Mouse (Mus musculus) forebrain, embryonic 12.5 days (tissue): ENCODE results near the gene Aff1. TPM values are rescaled to one million over a fixed set of nuclear protein-coding genes. Genes with fewer than 3 reads are reported as not detected.

ENCODE experiments used
- ATAC-seq: fragments of 200-750 bp; cut with Nextera tagmentation; 2 replicates; pipeline ENCODE4 v1.8.0; 2017; ENCODE audit warnings: moderate TSS enrichment; ENCODE audit not compliant: low FRiP score
- H3K27ac ChIP-seq: fragments of 300-500 bp; sonication (generic); 2 replicates; pipeline ENCODE4 v1.5.1; 2016; ENCODE audit warnings: mild to moderate bottlenecking
- H3K27me3 ChIP-seq: fragments of 300-500 bp; sonication (generic); 2 replicates; pipeline ENCODE4 v1.6.1; 2016; ENCODE audit warnings: mild to moderate bottlenecking
- H3K36me3 ChIP-seq: fragments of 300-500 bp; sonication (generic); replicated peaks from 2 replicates; pipeline ENCODE4 v1.6.1; 2016; ENCODE audit warnings: mild to moderate bottlenecking
- H3K4me1 ChIP-seq: fragments of 300-500 bp; sonication (generic); 2 replicates; pipeline ENCODE4 v1.6.1; 2016
- H3K4me2 ChIP-seq: fragments of 300-500 bp; sonication (generic); 2 replicates; pipeline ENCODE4 v1.6.1; 2016; ENCODE audit warnings: mild to moderate bottlenecking, moderate library complexity
- H3K4me3 ChIP-seq: fragments of 300-500 bp; sonication (generic); replicated peaks from 2 replicates; pipeline ENCODE4 v1.5.1; 2016; ENCODE audit warnings: mild to moderate bottlenecking
- H3K9ac ChIP-seq: fragments of 300-500 bp; sonication (generic); 2 replicates; pipeline ENCODE4 v1.6.1; 2016; ENCODE audit warnings: mild to moderate bottlenecking
- H3K9me3 ChIP-seq: fragments of 300-500 bp; sonication (generic); 2 replicates; pipeline ENCODE4 v1.6.1; 2016
- whole genome bisulfite sequencing: fragments of 180-500 bp; shearing (Covaris S2); methylation state at CpG from one replicate; pipeline ENCODE4 v1.1.7; 2016; 5-methylcytosine and 5-hydroxymethylcytosine counted together
- polyA plus RNA-seq: library from polyadenylated mRNA; unstranded; fragments of >200 nt; fragmentation: Nextera tagmentation; extraction: Ambion mirVana; gene quantifications from 2 replicates; pipeline ENCODE4 v1.2.1, GENCODE M21; 2016

The Aff1 gene
- polyA plus RNA-seq, 1 experiment from 2014 or later: 3.7 TPM

DNA sequence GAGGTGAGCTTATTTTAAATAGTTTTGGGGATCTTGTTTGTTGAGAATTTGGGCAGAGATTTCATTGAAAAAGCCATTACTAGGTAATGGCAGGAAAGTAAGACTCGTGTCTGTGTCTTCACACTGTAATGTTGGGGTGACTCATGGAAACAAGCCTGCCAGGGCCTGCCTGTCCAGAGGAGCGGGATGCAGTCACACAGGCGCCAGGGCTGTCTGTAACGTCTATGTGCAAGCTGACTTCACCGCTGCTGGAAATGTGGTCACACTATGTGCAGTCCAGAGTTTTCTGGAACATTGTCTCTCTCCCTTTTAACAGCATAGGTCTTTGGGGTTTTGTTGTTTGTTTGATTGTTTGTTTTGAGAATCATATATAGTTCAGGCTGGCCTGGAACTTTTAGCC, 130.8 kb downstream of the Aff1 start:
- Histone ChIP-seq H3K27me3 (no peaks in the 10 kb centered on the region), H3K4me2 (no peak overlapping the region), H3K27ac (no peak overlapping the region), H3K36me3 (no peaks in the 10 kb centered on the region), H3K9ac (no peak overlapping the region), H3K4me3 (no peak overlapping the region), H3K9me3 (no peaks in the 10 kb centered on the region), H3K4me1 (no peaks in the 10 kb centered on the region)
- 91% methylated on average over 5 of the region's 5 CpGs for WGBS
- ATAC-seq: no peak

GRCm38 (mm10) chr5:103828304-103828703, 136.1 kb downstream of the Aff1 start:
- Histone ChIP-seq H3K36me3 (no peaks in the 10 kb centered on the region), H3K4me1 (no peaks in the 10 kb centered on the region), H3K9me3 (no peaks in the 10 kb centered on the region), H3K4me3 (no peak overlapping the region), H3K9ac (no peak overlapping the region), H3K4me2 (no peak overlapping the region), H3K27me3 (no peaks in the 10 kb centered on the region), H3K27ac (no peak overlapping the region)
- WGBS: 87% methylated on average over 21 of the region's 21 CpGs
- no peak for ATAC-seq

DNA sequence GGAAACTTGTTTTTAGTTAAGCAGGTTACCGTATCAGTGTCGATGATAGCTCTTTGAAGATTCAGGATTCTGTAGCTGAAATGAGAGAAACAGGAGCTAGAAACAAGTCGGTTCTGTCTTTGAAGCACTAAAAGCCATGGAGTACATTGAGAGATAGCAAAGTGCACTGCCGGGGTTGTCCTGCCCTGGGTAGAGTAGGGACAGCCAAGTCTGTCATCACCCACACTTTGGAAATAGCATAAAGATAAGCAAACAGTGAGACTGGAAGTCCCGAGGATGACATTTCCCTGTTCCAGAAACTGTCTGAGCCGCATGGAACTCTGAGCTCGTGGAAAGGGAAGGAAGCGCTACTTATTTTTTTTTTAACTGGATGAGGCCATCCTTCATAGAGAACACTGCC, 136.6 kb downstream of the Aff1 start:
- no peak overlapping the region for H3K4me3 ChIP-seq
- H3K4me1 ChIP-seq: no peaks in the 10 kb centered on the region
- ATAC-seq: no peak
- no peak overlapping the region for H3K9ac ChIP-seq
- no peak overlapping the region for H3K27ac ChIP-seq
- H3K27me3 ChIP-seq: no peaks in the 10 kb centered on the region
- no peak overlapping the region for H3K4me2 ChIP-seq
- no peaks in the 10 kb centered on the region for H3K9me3 ChIP-seq
- peaks cover 3% of the 10 kb centered on the region; the same call in 1 of the 2 replicates for H3K36me3 ChIP-seq
- WGBS: 85% methylated on average over 8 of the region's 8 CpGs

- Histone ChIP-seq H3K36me3 (peaks cover 5% of the 10 kb centered on the region; the same call in 1 of the 2 replicates), H3K9me3 (no peaks in the 10 kb centered on the region), H3K4me2 (no peak overlapping the region), H3K27ac (no peak overlapping the region), H3K27me3 (no peaks in the 10 kb centered on the region), H3K4me3 (no peak overlapping the region), H3K9ac (no peak overlapping the region), H3K4me1 (no peaks in the 10 kb centered on the region)
- no peak for ATAC-seq
- WGBS: 66% methylated on average over 12 of the region's 12 CpGs
Measured at GRCm38 (mm10) chr5:103829158-103829557, 137.0 kb downstream of the Aff1 start.

DNA sequence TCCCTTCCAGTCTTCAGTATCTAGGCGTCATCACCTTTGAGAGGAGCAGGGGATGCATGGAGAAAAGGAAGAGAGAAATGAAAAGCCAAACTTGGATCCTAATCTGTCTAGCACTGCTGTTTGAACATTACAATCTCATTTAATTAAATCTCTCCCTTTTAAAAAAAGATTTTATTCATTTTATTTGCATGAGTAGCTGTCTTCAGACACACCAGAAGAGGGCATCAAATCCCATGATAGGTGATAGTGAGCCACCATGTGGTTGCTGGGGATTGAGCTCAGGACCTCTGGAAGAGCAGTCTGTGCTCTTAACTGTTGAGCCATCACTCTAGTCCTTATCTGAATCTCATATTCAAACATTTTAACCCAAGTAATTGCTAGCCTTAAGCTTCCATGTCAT, 138.7 kb downstream of the Aff1 start:
- 95% methylated on average over 1 of the region's 1 CpGs for WGBS
- Histone ChIP-seq H3K9me3 (no peaks in the 10 kb centered on the region), H3K27ac (no peak overlapping the region), H3K27me3 (no peaks in the 10 kb centered on the region), H3K36me3 (peaks cover 5% of the 10 kb centered on the region; the same call in 1 of the 2 replicates), H3K9ac (no peak overlapping the region), H3K4me2 (no peak overlapping the region), H3K4me3 (no peak overlapping the region), H3K4me1 (no peaks in the 10 kb centered on the region)
- ATAC-seq: no peak

DNA sequence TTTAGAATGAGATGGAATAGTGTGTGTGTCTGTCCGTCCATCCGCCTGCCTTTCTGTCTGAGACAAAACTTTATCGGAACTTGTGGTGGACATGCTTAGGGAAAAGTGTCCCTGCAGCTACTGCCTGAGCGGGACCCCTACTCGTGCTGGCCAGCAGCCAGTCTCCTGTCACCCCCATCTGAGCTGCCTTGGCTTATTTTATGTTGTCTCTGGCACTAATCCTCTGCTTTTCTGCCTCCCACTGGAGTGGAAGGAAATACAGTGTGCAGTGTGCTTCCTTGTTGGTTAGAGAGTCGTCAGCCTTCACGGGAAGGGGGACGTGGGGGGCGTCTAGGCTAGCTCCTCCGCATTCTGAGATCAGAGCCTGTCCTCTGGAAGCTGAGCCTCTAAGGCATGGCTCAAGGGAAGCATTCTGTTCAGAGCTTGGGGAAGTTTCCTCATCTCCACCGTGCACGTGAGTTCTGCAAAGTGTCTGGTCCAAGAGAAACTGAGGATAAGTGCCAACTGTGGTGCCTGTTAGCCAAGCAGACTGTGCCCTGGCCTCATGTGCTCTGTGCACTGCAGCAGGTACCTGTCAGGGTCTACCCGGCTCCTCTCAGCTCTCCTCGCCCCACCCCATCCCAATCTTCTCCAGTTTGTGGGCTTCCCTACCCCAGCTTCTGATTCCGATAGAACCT, 143.4 kb downstream of the Aff1 start:
- no peak overlapping the region for H3K9ac ChIP-seq
- no peaks in the 10 kb centered on the region for H3K4me1 ChIP-seq
- no peaks in the 10 kb centered on the region for H3K27me3 ChIP-seq
- H3K4me2 ChIP-seq: no peak overlapping the region
- 89% methylated on average over 15 of the region's 15 CpGs for WGBS
- no peaks in the 10 kb centered on the region for H3K9me3 ChIP-seq
- 0 out of 2 replicates have a peak overlapping the region, but pooled peaks have one; percentile 25 for H3K27ac ChIP-seq
- H3K36me3 ChIP-seq: peaks cover 5% of the 10 kb centered on the region; the same call in 1 of the 2 replicates
- ATAC-seq: no peak
- no peak overlapping the region for H3K4me3 ChIP-seq

DNA sequence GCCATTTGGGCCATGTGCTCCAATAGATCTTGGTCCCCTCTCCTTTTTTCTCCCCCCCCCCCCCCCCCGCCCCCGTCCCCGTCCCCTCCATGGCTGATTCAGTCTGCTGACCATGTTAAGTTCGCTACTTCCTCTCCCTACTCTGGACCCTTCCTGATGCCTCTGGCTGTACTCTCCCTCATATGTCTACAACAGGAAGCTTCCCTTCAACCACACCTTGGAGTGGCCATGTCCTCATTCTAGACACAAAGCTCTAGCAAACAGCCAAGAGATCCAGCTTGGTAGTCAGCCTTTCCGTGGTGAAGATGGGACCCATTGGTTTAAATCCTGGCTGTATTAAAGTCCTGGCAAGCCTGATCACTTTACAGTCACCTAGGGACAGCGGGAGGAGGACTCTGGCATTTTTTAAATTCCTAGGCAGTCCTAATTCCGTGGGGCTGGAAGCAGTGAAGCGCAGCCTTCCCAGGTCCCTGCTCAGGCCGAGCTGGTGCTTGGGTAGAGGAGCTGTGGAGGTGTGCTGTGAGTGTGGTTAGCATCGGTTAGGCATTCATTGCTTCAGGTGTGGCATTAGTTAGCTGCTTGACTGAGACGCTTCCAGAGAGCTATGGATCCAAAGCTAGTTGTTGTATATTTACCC, 144.1 kb downstream of the Aff1 start:
- Histone ChIP-seq H3K4me3 (no peak overlapping the region), H3K27ac (no peak overlapping the region), H3K4me1 (no peaks in the 10 kb centered on the region), H3K9ac (no peak overlapping the region), H3K4me2 (no peak overlapping the region), H3K36me3 (peaks cover 5% of the 10 kb centered on the region; the same call in 1 of the 2 replicates), H3K27me3 (no peaks in the 10 kb centered on the region), H3K9me3 (no peaks in the 10 kb centered on the region)
- 73% methylated on average over 10 of the region's 11 CpGs for WGBS
- no peak for ATAC-seq

DNA sequence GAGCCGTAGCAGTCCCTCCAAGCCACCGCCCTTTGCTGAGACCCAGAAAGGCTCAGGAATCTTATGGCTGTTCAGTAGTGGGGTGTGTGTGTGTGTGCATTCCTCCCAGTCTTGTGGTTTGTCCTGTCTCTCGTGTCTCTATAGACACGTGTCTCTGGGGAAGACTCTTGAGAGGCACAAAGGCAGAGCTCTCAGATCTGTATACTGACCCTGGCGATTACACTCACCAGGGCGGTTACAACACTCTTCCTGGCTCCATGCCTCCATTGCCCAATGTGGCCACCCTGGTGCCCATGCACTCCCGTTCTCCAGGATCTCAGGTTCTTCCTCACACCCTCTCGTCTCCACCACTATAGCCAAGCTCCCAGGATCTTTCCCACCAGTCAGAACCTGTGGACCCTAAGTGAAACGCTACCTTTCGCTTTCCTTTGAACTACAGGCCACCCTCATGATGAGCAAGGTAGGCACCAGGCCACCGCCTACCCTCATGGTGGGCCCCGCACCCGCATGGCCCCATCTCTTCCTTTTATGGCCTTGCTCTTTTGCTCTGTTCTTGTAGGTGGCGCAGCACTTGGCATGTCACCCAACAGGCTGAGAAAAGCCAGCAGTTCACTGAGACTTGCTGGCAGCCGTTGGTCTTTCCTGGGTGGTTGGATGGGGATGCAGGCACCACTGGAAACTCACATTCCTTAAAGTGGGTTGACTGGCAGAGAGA, 146.5 kb downstream of the Aff1 start:
- no peaks in the 10 kb centered on the region for H3K9me3 ChIP-seq
- H3K36me3 ChIP-seq: peaks cover 9% of the 10 kb centered on the region; the same call in 1 of the 2 replicates
- no peaks in the 10 kb centered on the region for H3K4me1 ChIP-seq
- H3K4me2 ChIP-seq: no peak overlapping the region
- H3K27ac ChIP-seq: no peak overlapping the region
- ATAC-seq: no peak
- WGBS: 95% methylated on average over 15 of the region's 15 CpGs
- no peak overlapping the region for H3K9ac ChIP-seq
- no peaks in the 10 kb centered on the region; the same call in 1 of the 2 replicates for H3K27me3 ChIP-seq
- H3K4me3 ChIP-seq: no peak overlapping the region

DNA sequence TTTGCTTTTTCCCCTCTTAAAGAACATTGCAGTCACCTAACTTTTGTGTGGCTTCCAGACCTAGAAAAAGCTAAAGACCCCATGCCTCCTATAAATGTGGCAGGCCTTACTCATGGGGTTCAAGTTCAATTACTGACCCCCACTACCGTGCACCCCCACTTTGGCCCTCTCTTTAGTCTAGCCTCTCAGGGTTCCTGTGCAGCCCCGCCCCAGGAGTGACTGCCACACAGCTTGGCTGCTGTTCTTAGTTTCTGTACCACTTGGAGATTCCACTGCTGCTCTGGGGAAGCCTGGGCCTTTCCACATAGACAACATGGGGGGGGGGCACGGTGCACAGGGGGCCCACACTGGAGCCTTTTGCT, 147.1 kb downstream of the Aff1 start:
- Histone ChIP-seq H3K4me3 (no peak overlapping the region), H3K27me3 (no peaks in the 10 kb centered on the region; the same call in 1 of the 2 replicates), H3K9me3 (no peaks in the 10 kb centered on the region), H3K9ac (no peak overlapping the region), H3K27ac (no peak overlapping the region), H3K4me2 (no peak overlapping the region), H3K36me3 (peaks cover 7% of the 10 kb centered on the region; the same call in 1 of the 2 replicates), H3K4me1 (no peaks in the 10 kb centered on the region)
- no peak for ATAC-seq
- 83% methylated on average over 3 of the region's 3 CpGs for WGBS

DNA sequence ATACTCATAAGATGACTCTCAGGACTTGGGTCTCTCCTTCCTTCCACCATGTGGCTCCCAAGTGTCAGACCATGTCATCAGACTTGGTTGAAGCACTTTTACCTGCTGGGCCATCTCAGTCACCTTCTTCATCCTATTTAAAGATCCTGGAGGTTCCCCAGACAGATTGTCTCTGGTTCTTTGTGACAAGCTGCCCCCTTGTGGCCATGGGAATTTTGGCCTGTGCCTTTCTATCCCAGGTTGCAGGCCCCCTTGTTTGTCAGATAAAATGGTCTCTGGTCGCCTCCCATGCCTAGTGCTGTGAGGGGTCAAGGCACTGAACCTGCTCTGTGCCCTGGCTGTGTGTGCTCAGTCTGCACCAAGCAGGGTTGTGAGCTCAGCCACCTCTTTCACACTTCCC, 151.8 kb downstream of the Aff1 start:
- peaks cover 5% of the 10 kb centered on the region; the same call in 1 of the 2 replicates for H3K27me3 ChIP-seq
- H3K4me2 ChIP-seq: no peak overlapping the region
- H3K9ac ChIP-seq: no peak overlapping the region
- peaks cover 16% of the 10 kb centered on the region for H3K4me1 ChIP-seq
- H3K9me3 ChIP-seq: no peaks in the 10 kb centered on the region
- WGBS: 35% methylated on average over 1 of the region's 1 CpGs
- H3K36me3 ChIP-seq: peaks cover 7% of the 10 kb centered on the region; the same call in 1 of the 2 replicates
- no peak overlapping the region for H3K4me3 ChIP-seq
- no peak overlapping the region for H3K27ac ChIP-seq
- no peak for ATAC-seq

- Histone ChIP-seq H3K4me2 (no peak overlapping the region), H3K4me1 (peaks cover 16% of the 10 kb centered on the region), H3K27me3 (peaks cover 5% of the 10 kb centered on the region), H3K9ac (no peak overlapping the region), H3K36me3 (peaks cover 11% of the 10 kb centered on the region), H3K4me3 (no peak overlapping the region), H3K9me3 (no peaks in the 10 kb centered on the region), H3K27ac (peak overlapping the region; percentile 31)
- ATAC-seq: peak; percentile 80
- 44% methylated on average over 19 of the region's 19 CpGs for WGBS
Measured at GRCm38 (mm10) chr5:103845418-103846153, 153.4 kb downstream of the Aff1 start.

- WGBS: 82% methylated on average over 10 of the region's 10 CpGs
- Histone ChIP-seq H3K36me3 (peaks cover 11% of the 10 kb centered on the region), H3K4me1 (peaks cover 16% of the 10 kb centered on the region), H3K4me2 (no peak overlapping the region), H3K9ac (no peak overlapping the region), H3K27me3 (peaks cover 5% of the 10 kb centered on the region), H3K9me3 (no peaks in the 10 kb centered on the region), H3K27ac (no peak overlapping the region; the same call in 1 of the 2 replicates), H3K4me3 (no peak overlapping the region)
- no peak for ATAC-seq
Measured at GRCm38 (mm10) chr5:103846154-103846551, 154.0 kb downstream of the Aff1 start.
